Mouse (Mus musculus) CH12.LX (cell line): ENCODE measurements around the gene Aplf.

Source experiments
- EP300 ChIP-seq: IDR thresholded peaks from 2 replicates; pipeline ENCODE4 v1.6.1; 2011; ENCODE audit warnings: low read length, improper control_type of control experiment
- POLR2A ChIP-seq: IDR thresholded peaks from 2 replicates; pipeline ENCODE4 v1.6.1; 2011; ENCODE audit warnings: low read depth, mild to moderate bottlenecking, improper control_type of control experiment, low read length
- USF2 ChIP-seq: conservative IDR thresholded peaks from 2 replicates; pipeline ENCODE4 v1.6.1; 2011; ENCODE audit warnings: low read depth, low read length, improper control_type of control experiment
- ZC3H11A ChIP-seq: IDR thresholded peaks from 2 replicates; pipeline ENCODE4 v1.6.1; 2012; ENCODE audit warnings: low read depth, mild to moderate bottlenecking, inconsistent platforms, low read length, improper control_type of control experiment

- no peak for TF ChIP-seq ZC3H11A
- no peak for TF ChIP-seq POLR2A
- TF ChIP-seq USF2: no peak
- TF ChIP-seq EP300: no peak
These were observed 8.4 kb upstream of the Aplf start for GRCm38 (mm10) chr6:87680418-87680817.
